Mouse (Mus musculus) hindbrain, embryonic 16.5 days (tissue): Measurements from ENCODE around the gene Aurka. TPM values are rescaled to one million over a fixed set of nuclear protein-coding genes. Genes with fewer than 3 reads are reported as not detected.

Experiments
- ATAC-seq: fragments of 200-750 bp; cut with Nextera tagmentation; 2 replicates; pipeline ENCODE4 v1.8.0; 2017; ENCODE audit warnings: moderate TSS enrichment, moderate library complexity
- H3K27ac ChIP-seq: fragments of 300-500 bp; sonication (generic); 2 replicates; pipeline ENCODE4 v1.5.1; 2014; ENCODE audit warnings: low read depth, mild to moderate bottlenecking, control low read depth, low read length, moderate library complexity
- H3K27me3 ChIP-seq: fragments of 300-500 bp; sonication (generic); replicated peaks from 2 replicates; pipeline ENCODE4 v1.6.1; 2014; ENCODE audit warnings: low read length; ENCODE audit not compliant: control insufficient read depth, insufficient read depth
- H3K36me3 ChIP-seq: fragments of 300-500 bp; sonication (generic); 2 replicates; pipeline ENCODE4 v1.6.1; 2014; ENCODE audit warnings: mild to moderate bottlenecking, low read length, moderate library complexity, mixed read lengths; ENCODE audit not compliant: control insufficient read depth, insufficient read depth
- H3K4me1 ChIP-seq: fragments of 300-500 bp; sonication (generic); 2 replicates; pipeline ENCODE4 v1.6.1; 2014; ENCODE audit warnings: low read depth, low read length; ENCODE audit not compliant: control insufficient read depth, insufficient read depth
- H3K4me2 ChIP-seq: fragments of 300-500 bp; sonication (generic); 2 replicates; pipeline ENCODE4 v1.6.1; 2014; ENCODE audit warnings: mild to moderate bottlenecking, low read length, control low read depth, moderate library complexity
- H3K4me3 ChIP-seq: fragments of 300-500 bp; sonication (generic); 2 replicates; pipeline ENCODE4 v1.5.1; 2014; ENCODE audit warnings: mild to moderate bottlenecking, low read length, control low read depth, moderate library complexity
- H3K9ac ChIP-seq: fragments of 300-500 bp; sonication (generic); 2 replicates; pipeline ENCODE4 v1.6.1; 2014; ENCODE audit warnings: low read depth, mild to moderate bottlenecking, control low read depth, low read length, moderate library complexity
- H3K9me3 ChIP-seq: fragments of 300-500 bp; sonication (generic); 2 replicates; pipeline ENCODE4 v1.6.1; 2014; ENCODE audit warnings: mild to moderate bottlenecking, low read length, moderate library complexity; ENCODE audit not compliant: control insufficient read depth
- WGBS: fragments of 180-500 bp; shearing (Covaris S2); extraction: QIAGEN DNeasy Blood & Tissue Kit; methylation state at CpG from one replicate; pipeline ENCODE4 v1.1.7; 2014; 5-methylcytosine and 5-hydroxymethylcytosine counted together
- polyA plus RNA-seq: library from polyadenylated mRNA; unstranded; fragments of >200 nt; fragmentation: Nextera tagmentation; extraction: Ambion mirVana; gene quantifications from 2 replicates; pipeline ENCODE4 v1.2.1, GENCODE M21; 2015

Gene Aurka
- polyA plus RNA-seq, 1 experiment from 2014 or later = 17.0 TPM

GRCm38 (mm10) chr2:172346933-172347611 lies 23.3 kb downstream of the Aurka start:
- ATAC-seq = no peak
- Histone ChIP-seq H3K27me3 (no peaks in the 10 kb centered on the region), H3K4me2 (peak overlapping the region; percentile 100), H3K9me3 (no peaks in the 10 kb centered on the region), H3K36me3 (no peaks in the 10 kb centered on the region), H3K4me3 (no peak overlapping the region), H3K9ac (no peak overlapping the region), H3K27ac (no peak overlapping the region), H3K4me1 (peaks cover 22% of the 10 kb centered on the region)
- 65% methylated on average over 8 of the region's 8 CpGs for WGBS

- peaks cover 22% of the 10 kb centered on the region for H3K4me1 ChIP-seq
- ATAC-seq = no peak
- no peaks in the 10 kb centered on the region for H3K9me3 ChIP-seq
- peak overlapping the region; percentile 100 for H3K4me2 ChIP-seq
- no peaks in the 10 kb centered on the region for H3K27me3 ChIP-seq
- peak overlapping the region; percentile 82 for H3K9ac ChIP-seq
- peak overlapping the region; percentile 61; the same call in 1 of the 2 replicates for H3K27ac ChIP-seq
- no peaks in the 10 kb centered on the region for H3K36me3 ChIP-seq
- peak overlapping the region; percentile 75 for H3K4me3 ChIP-seq
- 9% methylated on average over 31 of the region's 31 CpGs for WGBS
Measured at GRCm38 (mm10) chr2:172346034-172346929, 24.1 kb downstream of the Aurka start.

GRCm38 (mm10) chr2:172345258-172345738 lies 25.0 kb downstream of the Aurka start, which contains the start of gene Fam210b:
TSS of gene Fam210b (plus strand) at chr2:172345565.
- no peaks in the 10 kb centered on the region for H3K27me3 ChIP-seq
- H3K9ac ChIP-seq = peak within 1 kb of the TSS; percentile 82
- peak within 1 kb of the TSS; percentile 61 for H3K27ac ChIP-seq
- H3K9me3 ChIP-seq = no peaks in the 10 kb centered on the region
- H3K36me3 ChIP-seq = no peaks in the 10 kb centered on the region
- H3K4me3 ChIP-seq = peak within 1 kb of the TSS; percentile 75
- ATAC-seq = peak; percentile 96
- peak within 1 kb of the TSS; percentile 100 for H3K4me2 ChIP-seq
- H3K4me1 ChIP-seq = peaks cover 22% of the 10 kb centered on the region
- under 1% methylated on average over 32 of the region's 35 CpGs for WGBS

- WGBS = 32% methylated on average over 5 of the region's 5 CpGs
- peaks cover 22% of the 10 kb centered on the region for H3K4me1 ChIP-seq
- H3K4me2 ChIP-seq = peak overlapping the region; percentile 100
- H3K9me3 ChIP-seq = no peaks in the 10 kb centered on the region
- no peak overlapping the region for H3K9ac ChIP-seq
- no peak for ATAC-seq
- no peaks in the 10 kb centered on the region for H3K36me3 ChIP-seq
- no peak overlapping the region; the same call in 1 of the 2 replicates for H3K4me3 ChIP-seq
- H3K27ac ChIP-seq = peak overlapping the region; percentile 26; the same call in 1 of the 2 replicates
- no peaks in the 10 kb centered on the region for H3K27me3 ChIP-seq
Measured at GRCm38 (mm10) chr2:172344669-172345068, 25.7 kb downstream of the Aurka start.

GRCm38 (mm10) chr2:172343751-172344150 lies 26.6 kb downstream of the Aurka start:
- 86% methylated on average over 7 of the region's 7 CpGs for WGBS
- Histone ChIP-seq H3K4me2 (no peak overlapping the region), H3K4me1 (peaks cover 17% of the 10 kb centered on the region), H3K27ac (no peak overlapping the region), H3K9me3 (no peaks in the 10 kb centered on the region), H3K36me3 (no peaks in the 10 kb centered on the region), H3K27me3 (no peaks in the 10 kb centered on the region), H3K9ac (no peak overlapping the region), H3K4me3 (no peak overlapping the region)
- ATAC-seq = no peak

- Histone ChIP-seq H3K9ac (no peak overlapping the region), H3K27me3 (no peaks in the 10 kb centered on the region), H3K4me1 (peaks cover 8% of the 10 kb centered on the region), H3K36me3 (no peaks in the 10 kb centered on the region), H3K4me2 (no peak overlapping the region), H3K9me3 (no peaks in the 10 kb centered on the region), H3K27ac (no peak overlapping the region), H3K4me3 (no peak overlapping the region)
- 18% methylated on average over 5 of the region's 5 CpGs for WGBS
- ATAC-seq = no peak
Measured at GRCm38 (mm10) chr2:172341606-172342005, 28.7 kb downstream of the Aurka start.

GRCm38 (mm10) chr2:172340936-172341335 lies 29.4 kb downstream of the Aurka start:
- Histone ChIP-seq H3K4me1 (peaks cover 5% of the 10 kb centered on the region; the same call in 1 of the 2 replicates), H3K27me3 (no peaks in the 10 kb centered on the region), H3K36me3 (no peaks in the 10 kb centered on the region), H3K27ac (no peak overlapping the region), H3K4me2 (no peak overlapping the region), H3K9me3 (no peaks in the 10 kb centered on the region), H3K9ac (no peak overlapping the region), H3K4me3 (no peak overlapping the region)
- 19% methylated on average over 3 of the region's 3 CpGs for WGBS
- ATAC-seq = no peak

- no peaks in the 10 kb centered on the region for H3K9me3 ChIP-seq
- 61% methylated on average over 19 of the region's 19 CpGs for WGBS
- H3K27me3 ChIP-seq = no peaks in the 10 kb centered on the region
- no peak overlapping the region for H3K9ac ChIP-seq
- H3K4me1 ChIP-seq = no peaks in the 10 kb centered on the region; the same call in 1 of the 2 replicates
- H3K27ac ChIP-seq = no peak overlapping the region
- no peaks in the 10 kb centered on the region for H3K36me3 ChIP-seq
- H3K4me2 ChIP-seq = peak overlapping the region; percentile 15; the same call in 1 of the 2 replicates
- no peak overlapping the region for H3K4me3 ChIP-seq
- ATAC-seq = peak; percentile 63
Measured at GRCm38 (mm10) chr2:172338206-172338942, 32.0 kb downstream of the Aurka start.
